Mouse (Mus musculus): ENCODE data around the gene Col5a1.

DNA sequence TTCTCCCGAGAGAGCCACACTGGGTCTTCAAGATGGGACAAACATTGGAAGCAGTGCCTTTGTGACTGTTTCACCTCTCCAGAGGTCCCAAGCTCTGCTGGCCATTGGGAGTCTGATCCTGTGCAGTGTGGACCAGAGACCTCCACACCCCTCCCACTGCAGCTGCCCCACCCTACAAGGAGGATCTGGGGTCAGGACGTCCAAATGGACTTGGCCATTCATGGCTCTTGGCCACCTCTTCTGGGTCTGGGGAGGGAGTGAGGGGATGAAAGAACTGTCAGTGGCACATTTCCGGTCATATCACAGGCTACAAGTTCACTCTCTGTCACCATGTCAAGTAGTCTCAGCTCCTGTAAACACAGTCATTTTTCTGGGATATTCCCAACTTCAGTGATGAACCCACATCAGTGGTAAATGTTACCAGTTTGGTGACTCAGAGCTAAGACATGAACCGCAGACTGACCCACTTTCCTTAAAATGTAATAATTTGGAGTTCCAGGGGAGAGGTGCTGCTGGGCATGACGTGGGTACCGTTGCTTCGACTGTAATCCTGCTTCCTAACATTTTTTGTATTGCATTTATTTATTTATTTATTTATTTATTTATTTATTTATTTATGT, 5.8 kb downstream of the Col5a1 start:
- TF ChIP-seq GATA1 (IDR thresholded peaks at IDR 0.05; ENCODE audit: borderline replicate concordance, low read length) (no peak), FLI1 (IDR thresholded peaks at IDR 0.05; ENCODE audit: low read length) (no peak)

Measured in megakaryocyte, embryonic 14.5 days (primary cell).